Mouse (Mus musculus) kidney, postnatal 36 days (tissue): ENCODE data around the gene Gm12790.
"Not testable (repeated sequence)": the region's sequence is repeated elsewhere in the genome, so short reads cannot be mapped to it uniquely, and the experiment has no call there.

Experiments
- DNase-seq, 2 experiments: peaks; one replicate each; pipeline ENCODE4 v3.0.0; 2021 to 2022; ENCODE audit warnings: mixed read lengths in 2 of 2

Gene Gm12790

DNA sequence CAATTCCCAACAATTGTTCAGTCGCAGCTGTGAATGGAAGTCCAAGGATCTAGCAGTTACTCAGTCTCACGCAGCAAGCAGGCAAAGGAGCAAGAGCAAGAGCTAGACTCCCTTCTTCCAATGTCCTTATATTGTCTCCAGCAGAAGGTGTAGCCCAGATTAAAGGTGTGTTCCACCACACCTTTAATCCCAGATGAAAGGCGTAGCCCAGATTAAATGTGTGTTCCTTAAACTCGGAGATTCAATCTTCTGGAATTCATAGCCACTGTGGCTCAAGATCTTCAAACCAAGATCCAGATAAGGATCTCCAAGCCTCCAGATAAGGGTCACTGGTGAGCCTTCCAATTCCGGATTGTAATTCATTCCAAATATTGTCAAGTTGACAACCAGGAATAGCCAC, at the start of gene Gm12790:
Gene Gm12790, minus strand, starts transcription at position 101 of the 400 bp plus-strand sequence.
- DNase-seq = not testable (repeated sequence)

- DNase-seq = no peak
These were observed 45.8 kb upstream of the Gm12790 start for GRCm38 (mm10) chr4:102026619-102027018.

DNA sequence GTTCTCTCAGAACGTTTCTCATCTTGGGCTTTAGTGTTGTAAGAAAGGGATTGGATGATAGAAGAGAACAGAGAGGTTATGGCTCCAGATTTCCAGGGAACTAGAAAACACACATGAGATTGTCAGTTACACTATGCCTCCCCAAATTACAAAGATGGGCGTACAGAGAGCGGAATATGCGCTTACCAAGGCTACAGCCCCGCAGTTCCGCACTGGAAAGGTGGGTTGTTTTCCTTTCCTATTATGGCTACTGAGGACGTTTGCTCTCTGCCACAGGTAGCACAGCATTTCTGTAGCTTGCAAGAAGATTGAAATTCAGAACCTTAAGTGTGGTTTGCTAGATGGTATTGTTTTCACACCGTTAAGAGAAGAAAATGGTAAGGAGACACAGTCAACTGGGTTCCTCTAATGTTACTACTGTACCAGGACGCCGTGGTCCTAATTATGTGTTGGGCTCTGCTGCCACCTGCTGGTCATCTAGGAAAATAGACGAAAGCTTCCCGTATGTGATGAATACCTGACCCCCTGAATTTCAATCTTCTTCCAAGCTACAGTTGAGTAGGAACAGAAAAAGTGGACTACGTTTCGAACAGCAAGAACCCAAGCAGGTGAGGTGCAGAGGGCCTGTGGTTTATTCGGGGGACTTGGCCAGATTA, 17.5 kb upstream of the Gm12790 start:
- DNase-seq = peak; percentile 66 to 87

- no peak for DNase-seq
These were observed 16.6 kb upstream of the Gm12790 start for GRCm38 (mm10) chr4:101997426-101997825.

DNA sequence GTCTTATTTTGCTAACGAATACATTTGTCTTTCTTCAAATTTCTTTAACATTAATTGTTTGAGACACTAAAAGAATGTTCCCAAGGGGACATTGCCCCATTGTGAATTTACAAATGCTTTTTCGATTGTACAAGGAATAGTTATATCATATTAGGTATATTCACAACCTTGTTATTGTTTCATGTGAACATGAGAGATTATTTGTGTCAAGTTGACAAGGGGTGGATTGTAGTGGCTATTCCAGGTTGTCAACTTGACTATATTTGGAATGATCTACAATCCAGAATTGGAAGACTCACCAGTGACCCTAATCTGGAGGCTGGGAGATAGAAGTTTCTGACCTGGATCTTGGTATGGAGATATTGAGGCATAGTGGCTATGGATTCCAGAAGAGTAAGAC, 5.5 kb upstream of the Gm12790 start, which contains the start of gene Gm12789:
Gene Gm12789, plus strand, starts transcription at position 301 of the 400 bp plus-strand sequence.
- not testable (repeated sequence) for DNase-seq

- DNase-seq = no peak
These were observed 4.8 kb upstream of the Gm12790 start for GRCm38 (mm10) chr4:101985678-101986077.

DNA sequence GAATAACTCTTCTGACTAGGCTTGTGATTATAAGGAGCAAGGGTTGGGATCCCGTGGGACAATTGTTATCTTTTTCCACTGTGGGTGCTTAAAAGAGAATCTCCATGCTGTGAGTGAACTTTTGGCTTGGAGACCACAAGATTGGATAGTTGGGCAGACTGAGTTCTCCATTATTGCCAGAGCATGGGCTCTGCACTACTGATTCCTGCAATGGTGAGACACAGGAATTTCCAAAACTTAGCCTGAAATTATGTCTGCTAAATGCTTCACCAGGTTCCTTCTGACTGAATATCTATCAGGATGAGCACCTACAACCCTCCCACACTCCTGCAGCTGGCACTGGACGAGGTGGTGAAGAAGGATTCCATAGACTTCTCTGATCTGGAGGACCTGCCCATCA, 40.7 kb downstream of the Gm12790 start, which contains the start of gene Gm12794:
Gene Gm12794, plus strand, starts transcription at position 301 of the 400 bp plus-strand sequence.
- DNase-seq = not testable (repeated sequence)
